Mouse (Mus musculus): ENCODE results near the gene Kiss1. TPM values are rescaled to one million over a fixed set of nuclear protein-coding genes. Genes with fewer than 3 reads are reported as not detected.

Gene Kiss1
- total RNA-seq (2017) = not detected in 3 replicates

DNA sequence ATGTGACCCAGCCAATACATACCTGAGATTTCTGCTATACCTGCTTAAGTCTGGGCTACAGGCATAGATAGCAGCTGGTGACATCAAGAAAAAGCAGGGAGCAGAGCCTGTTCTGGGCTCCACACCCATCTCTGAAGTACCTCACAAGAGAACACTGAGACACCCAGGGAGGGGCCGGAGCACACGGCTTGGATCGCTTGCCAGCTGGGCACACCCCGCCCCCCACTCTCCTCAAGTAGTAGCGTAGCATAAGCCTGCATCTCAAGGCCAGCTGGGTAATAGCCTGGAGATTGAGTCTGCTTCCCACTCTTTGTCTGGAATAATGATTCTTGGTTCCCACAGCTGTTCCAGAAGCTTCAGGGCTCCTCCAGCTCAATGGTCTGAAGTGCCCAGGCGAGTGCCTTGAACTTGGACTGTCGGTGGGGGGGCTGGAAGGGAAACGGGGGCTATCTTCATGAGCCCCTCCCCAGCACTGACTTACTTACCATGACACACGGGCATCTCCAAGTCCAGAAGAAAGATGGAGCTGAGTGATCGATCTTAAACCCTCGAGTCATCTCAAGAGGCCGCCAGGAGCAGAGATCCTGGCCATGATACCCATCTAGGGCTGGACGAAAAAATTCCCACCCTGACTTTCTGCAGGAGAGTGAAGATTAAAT lies at the start of gene Kiss1:
Gene Kiss1 (plus strand): TSS at position 609 of the 659 bp plus-strand sequence.
- no peak for ATAC-seq (replicated peaks; ENCODE audit: insufficient number of reproducible peaks, low FRiP score, low TSS enrichment, poor library complexity, severe bottlenecking)

GRCm38 (mm10) chr1:133274163-133274562 lies 47.5 kb upstream of the Kiss1 start:
- no peak for ATAC-seq (replicated peaks; ENCODE audit: insufficient number of reproducible peaks, low FRiP score, low TSS enrichment, poor library complexity, severe bottlenecking)

DNA sequence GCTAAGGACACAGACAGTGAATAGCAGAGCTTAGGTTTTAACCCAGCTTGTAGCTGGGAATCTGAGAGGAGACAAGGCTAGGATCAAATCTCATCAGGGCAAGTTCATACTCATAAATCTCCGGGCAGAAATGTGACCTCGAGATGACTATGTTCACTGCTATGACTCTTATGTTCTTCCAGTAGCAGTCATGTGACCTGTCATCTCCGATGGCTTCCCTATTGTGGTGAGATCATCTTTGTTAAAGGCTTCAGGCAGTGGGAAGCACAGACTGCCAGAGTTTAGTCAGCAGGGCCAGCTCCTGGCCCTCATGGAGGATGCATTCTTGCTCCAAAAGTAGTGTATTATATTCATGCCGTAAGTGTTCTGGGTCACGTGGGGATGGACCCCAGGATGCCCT lies 44.7 kb upstream of the Kiss1 start:
- ATAC-seq (replicated peaks; ENCODE audit: insufficient number of reproducible peaks, low FRiP score, low TSS enrichment, poor library complexity, severe bottlenecking) = no peak

- ATAC-seq (replicated peaks; ENCODE audit: insufficient number of reproducible peaks, low FRiP score, low TSS enrichment, poor library complexity, severe bottlenecking) = no peak
Observed at GRCm38 (mm10) chr1:133278539-133278938, 43.1 kb upstream of the Kiss1 start.

DNA sequence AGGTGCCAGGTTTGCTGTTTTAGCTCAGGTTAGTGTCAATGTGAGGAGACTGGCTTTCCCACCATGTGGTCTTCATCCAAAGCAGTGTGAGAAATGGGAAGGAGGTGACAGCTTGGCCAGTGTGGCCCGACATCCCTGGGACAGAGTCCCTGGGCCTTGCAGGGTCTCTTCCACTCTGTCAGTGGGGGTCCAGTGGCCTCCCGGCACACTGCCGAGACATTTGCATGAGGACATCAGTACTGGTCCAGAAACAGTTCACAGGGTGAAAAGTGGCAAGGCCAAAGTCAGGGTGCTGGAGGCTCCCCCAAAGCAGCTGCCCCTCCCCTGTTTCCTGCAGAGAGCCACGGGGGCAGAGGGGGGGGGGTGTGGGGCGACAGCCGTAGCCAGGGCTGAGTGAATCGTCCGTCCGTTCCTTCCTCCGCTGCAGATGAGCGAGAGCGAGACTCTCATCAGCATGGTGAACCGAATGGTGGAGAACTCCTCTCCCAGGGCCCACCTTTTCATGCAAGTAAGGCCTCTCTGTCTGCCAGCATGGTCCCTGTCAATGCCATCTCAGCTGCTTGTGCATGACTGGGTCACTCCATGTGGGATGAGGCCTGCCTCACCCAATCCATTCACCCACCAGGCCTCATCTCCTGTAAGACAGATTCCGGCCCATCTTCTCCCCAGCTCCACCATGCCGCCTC lies 42.6 kb upstream of the Kiss1 start:
- no peak for ATAC-seq (replicated peaks; ENCODE audit: insufficient number of reproducible peaks, low FRiP score, low TSS enrichment, poor library complexity, severe bottlenecking)

DNA sequence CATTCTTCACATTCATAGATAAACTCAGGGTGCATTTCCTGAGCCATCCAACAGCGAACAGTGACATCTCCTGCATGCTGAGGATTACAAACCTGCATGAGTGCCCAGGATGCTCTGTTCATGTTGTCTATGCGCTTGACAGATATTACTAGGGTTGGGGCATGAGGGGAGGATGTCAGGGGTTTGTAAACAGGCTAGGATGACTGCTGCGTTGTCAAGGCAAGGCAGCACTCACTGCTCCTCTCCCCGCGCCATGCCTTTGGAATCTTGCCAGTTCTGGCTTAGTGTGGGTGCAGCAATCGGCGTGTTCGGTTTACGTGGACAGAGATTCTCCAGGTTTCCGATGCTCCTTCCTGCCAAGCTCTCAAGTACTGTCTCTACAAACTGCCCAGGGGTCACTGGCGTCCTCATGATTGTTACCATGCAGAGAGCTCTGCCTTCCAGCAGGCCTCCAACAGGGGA lies 42.0 kb upstream of the Kiss1 start:
- ATAC-seq (replicated peaks; ENCODE audit: insufficient number of reproducible peaks, low FRiP score, low TSS enrichment, poor library complexity, severe bottlenecking) = no peak

GRCm38 (mm10) chr1:133280537-133280936 lies 41.1 kb upstream of the Kiss1 start:
- no peak for ATAC-seq (replicated peaks; ENCODE audit: insufficient number of reproducible peaks, low FRiP score, low TSS enrichment, poor library complexity, severe bottlenecking)

GRCm38 (mm10) chr1:133285907-133286306 lies 35.8 kb upstream of the Kiss1 start:
- no peak for ATAC-seq (replicated peaks; ENCODE audit: insufficient number of reproducible peaks, low FRiP score, low TSS enrichment, poor library complexity, severe bottlenecking)

- ATAC-seq (replicated peaks; ENCODE audit: insufficient number of reproducible peaks, low FRiP score, low TSS enrichment, poor library complexity, severe bottlenecking) = no peak
Observed at GRCm38 (mm10) chr1:133287051-133287450, 34.6 kb upstream of the Kiss1 start.

GRCm38 (mm10) chr1:133287880-133288279 lies 33.8 kb upstream of the Kiss1 start:
- ATAC-seq (replicated peaks; ENCODE audit: insufficient number of reproducible peaks, low FRiP score, low TSS enrichment, poor library complexity, severe bottlenecking) = no peak

DNA sequence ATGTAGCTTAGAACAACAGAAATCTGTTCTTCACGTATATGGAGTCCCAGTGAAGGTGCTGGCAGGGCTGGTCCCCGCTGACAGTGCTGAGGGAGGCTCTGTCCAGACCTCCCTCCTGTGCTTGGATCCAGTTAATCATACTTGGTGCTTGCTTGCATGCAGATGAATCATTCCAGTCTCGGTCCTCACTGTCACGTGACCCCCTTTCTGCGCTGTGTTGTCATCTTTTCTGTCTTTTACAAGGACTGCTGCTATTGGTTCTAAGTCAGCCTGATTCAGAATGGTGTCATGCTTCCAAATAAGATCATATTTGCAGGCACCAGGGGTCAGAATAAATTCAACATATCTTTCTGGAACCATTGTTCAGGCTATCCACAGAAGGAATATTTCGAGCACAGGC lies 29.8 kb upstream of the Kiss1 start:
- no peak for ATAC-seq (replicated peaks; ENCODE audit: insufficient number of reproducible peaks, low FRiP score, low TSS enrichment, poor library complexity, severe bottlenecking)

- ATAC-seq (replicated peaks; ENCODE audit: insufficient number of reproducible peaks, low FRiP score, low TSS enrichment, poor library complexity, severe bottlenecking) = no peak
Observed at GRCm38 (mm10) chr1:133292608-133293007, 29.1 kb upstream of the Kiss1 start.

- ATAC-seq (replicated peaks; ENCODE audit: insufficient number of reproducible peaks, low FRiP score, low TSS enrichment, poor library complexity, severe bottlenecking) = no peak
Observed at GRCm38 (mm10) chr1:133296376-133296775, 25.3 kb upstream of the Kiss1 start.

- ATAC-seq (replicated peaks; ENCODE audit: insufficient number of reproducible peaks, low FRiP score, low TSS enrichment, poor library complexity, severe bottlenecking) = no peak
Observed at GRCm38 (mm10) chr1:133298816-133299215, 22.9 kb upstream of the Kiss1 start.

GRCm38 (mm10) chr1:133302540-133302939 lies 19.1 kb upstream of the Kiss1 start:
- no peak for ATAC-seq (replicated peaks; ENCODE audit: insufficient number of reproducible peaks, low FRiP score, low TSS enrichment, poor library complexity, severe bottlenecking)

GRCm38 (mm10) chr1:133306842-133307241 lies 14.8 kb upstream of the Kiss1 start:
- peak; percentile 66 for ATAC-seq (replicated peaks; ENCODE audit: insufficient number of reproducible peaks, low FRiP score, low TSS enrichment, poor library complexity, severe bottlenecking)

DNA sequence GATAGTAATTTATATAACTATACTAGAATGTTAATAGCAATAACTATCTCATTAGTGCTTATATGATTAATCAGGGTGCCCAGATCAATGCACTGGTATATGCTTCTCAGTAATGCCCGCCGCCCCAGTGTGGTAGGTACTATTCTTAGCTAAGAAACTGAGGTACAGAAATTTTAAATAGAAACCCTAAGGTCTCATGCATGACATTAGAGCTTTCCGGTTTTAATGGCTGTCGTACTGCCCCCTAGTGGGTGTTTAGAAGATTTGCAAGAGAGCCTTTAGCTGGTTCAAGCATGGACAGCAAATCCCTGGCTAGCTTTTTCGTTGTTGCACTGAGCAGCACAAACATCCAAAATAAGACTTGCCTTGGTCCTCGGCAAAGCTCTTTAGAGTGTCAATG lies 14.4 kb upstream of the Kiss1 start:
- ATAC-seq (replicated peaks; ENCODE audit: insufficient number of reproducible peaks, low FRiP score, low TSS enrichment, poor library complexity, severe bottlenecking) = no peak

GRCm38 (mm10) chr1:133309652-133310267 lies 11.9 kb upstream of the Kiss1 start, which contains the start of gene Golt1a:
Gene Golt1a, plus strand, starts transcription at chr1:133309800.
- ATAC-seq (replicated peaks; ENCODE audit: insufficient number of reproducible peaks, low FRiP score, low TSS enrichment, poor library complexity, severe bottlenecking) = no peak

- no peak for ATAC-seq (replicated peaks; ENCODE audit: insufficient number of reproducible peaks, low FRiP score, low TSS enrichment, poor library complexity, severe bottlenecking)
Observed at GRCm38 (mm10) chr1:133311240-133311639, 10.4 kb upstream of the Kiss1 start.

DNA sequence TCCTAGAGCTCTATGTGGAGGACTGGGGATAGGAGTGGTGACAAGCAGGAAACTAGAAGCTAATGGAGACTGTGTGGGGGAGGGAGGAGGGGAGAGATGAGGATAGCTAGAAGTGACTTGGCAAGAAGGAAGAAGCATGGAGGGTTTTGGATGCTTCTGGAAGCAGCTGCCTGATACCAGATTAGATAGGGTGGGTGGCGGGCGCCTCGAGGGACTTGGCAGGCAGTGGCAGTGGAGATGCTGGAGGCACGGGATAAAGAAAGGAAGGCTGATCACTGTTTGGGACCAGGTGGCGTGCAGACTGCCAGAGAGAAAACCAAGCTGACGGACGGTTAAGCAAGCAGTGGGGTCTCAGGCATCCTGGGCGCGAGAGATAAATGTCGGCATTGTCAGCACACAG lies 9.7 kb upstream of the Kiss1 start:
- ATAC-seq (replicated peaks; ENCODE audit: insufficient number of reproducible peaks, low FRiP score, low TSS enrichment, poor library complexity, severe bottlenecking) = no peak
